Mouse (Mus musculus) forebrain, embryonic 11.5 days (tissue): ENCODE measurements at regions not wholly inside any gene's neighbourhood (a gene's known extent, or its start where the extent isn't known, plus 50 kb on each side); places are given as distances from the start of the nearest gene placed in this dataset.
A peak's percentile ranks its signal among the peaks of the same experiment; 100 is the strongest.

Experiments used
- ATAC-seq: fragments of 200-750 bp; cut with Nextera tagmentation; replicated peaks from 2 replicates; pipeline ENCODE4 v1.8.0; 2017; ENCODE audit warnings: moderate TSS enrichment; ENCODE audit not compliant: low FRiP score
- DNase-seq: peaks from one replicate; pipeline ENCODE4 v3.0.0-alpha.2; 2017; ENCODE audit warnings: low spot score
- H3K27ac ChIP-seq: fragments of 300-500 bp; sonication (generic); 2 replicates; pipeline ENCODE4 v1.5.1; 2014; ENCODE audit warnings: low read depth, low read length
- H3K27me3 ChIP-seq: fragments of 300-500 bp; sonication (generic); 2 replicates; pipeline ENCODE4 v1.6.1; 2014; ENCODE audit warnings: mild to moderate bottlenecking, low read length, mixed read lengths; ENCODE audit not compliant: control insufficient read depth, insufficient read depth
- H3K36me3 ChIP-seq: fragments of 300-500 bp; sonication (generic); 2 replicates; pipeline ENCODE4 v1.6.1; 2014; ENCODE audit warnings: mild to moderate bottlenecking, low read length, moderate library complexity, mixed read lengths; ENCODE audit not compliant: control insufficient read depth, insufficient read depth
- H3K4me1 ChIP-seq: fragments of 300-500 bp; sonication (generic); replicated peaks from 2 replicates; pipeline ENCODE4 v1.6.1; 2014; ENCODE audit warnings: low read length, mixed read lengths; ENCODE audit not compliant: control insufficient read depth, insufficient read depth
- H3K4me2 ChIP-seq: fragments of 300-500 bp; sonication (generic); 2 replicates; pipeline ENCODE4 v1.6.1; 2014; ENCODE audit warnings: low read depth, mild to moderate bottlenecking, low read length, moderate library complexity, mixed read lengths; ENCODE audit not compliant: severe bottlenecking
- H3K4me3 ChIP-seq: fragments of 300-500 bp; sonication (generic); 2 replicates; pipeline ENCODE4 v1.5.1; 2014; ENCODE audit warnings: low read depth, low read length
- H3K9ac ChIP-seq: fragments of 300-500 bp; sonication (generic); 2 replicates; pipeline ENCODE4 v1.6.1; 2014; ENCODE audit warnings: low read length
- H3K9me3 ChIP-seq: fragments of 300-500 bp; sonication (generic); 2 replicates; pipeline ENCODE4 v1.6.1; 2016; ENCODE audit warnings: low read length, mixed read lengths; ENCODE audit not compliant: control insufficient read depth
- WGBS: fragments of 180-500 bp; shearing (Covaris S2); extraction: QIAGEN DNeasy Blood & Tissue Kit; methylation state at CpG from one replicate; pipeline ENCODE4 v1.1.7; 2014; 5-methylcytosine and 5-hydroxymethylcytosine counted together

DNA sequence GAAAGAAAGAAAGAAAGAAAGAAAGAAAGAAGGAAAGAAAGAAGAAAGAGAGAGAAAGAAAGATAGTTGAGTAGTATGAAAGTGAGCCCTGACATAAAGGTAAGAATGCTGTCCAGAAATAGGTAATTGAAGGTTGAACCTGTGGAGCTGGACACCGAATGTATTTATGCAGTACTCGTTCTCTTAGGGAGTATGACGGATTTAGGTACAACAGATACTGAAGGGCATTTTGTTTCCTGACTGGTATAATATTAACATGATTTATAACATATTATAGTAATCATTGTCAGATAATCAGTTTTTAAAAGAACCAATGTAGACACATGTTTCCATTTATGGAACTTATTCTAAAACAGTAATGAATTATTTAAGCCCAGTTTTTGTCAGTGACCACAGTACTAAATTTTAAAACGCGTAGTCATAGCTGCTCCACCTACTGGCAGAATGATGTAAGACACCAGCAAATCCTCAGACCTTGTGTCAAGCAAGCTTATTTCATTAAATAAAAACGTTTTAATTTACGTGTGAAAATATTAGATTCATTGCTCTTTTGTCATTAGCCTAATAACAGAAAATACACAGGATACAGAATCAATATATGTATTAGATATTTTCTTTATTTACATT, 191.0 kb downstream of the Vgll3 start:
- DNase-seq (no peak), ATAC-seq (peak; percentile 73; the same call in 1 of the 2 replicates)
- no peaks in the 10 kb centered on the region for H3K27me3 ChIP-seq
- H3K9me3 ChIP-seq, result no peaks in the 10 kb centered on the region
- no peaks in the 10 kb centered on the region for H3K4me1 ChIP-seq
- H3K4me3 ChIP-seq, result no peak overlapping the region
- H3K4me2 ChIP-seq, result no peak overlapping the region
- H3K36me3 ChIP-seq, result no peaks in the 10 kb centered on the region
- no peak overlapping the region for H3K9ac ChIP-seq
- no peak overlapping the region for H3K27ac ChIP-seq
- 55% methylated on average over 7 of the region's 7 CpGs for whole genome bisulfite sequencing

DNA sequence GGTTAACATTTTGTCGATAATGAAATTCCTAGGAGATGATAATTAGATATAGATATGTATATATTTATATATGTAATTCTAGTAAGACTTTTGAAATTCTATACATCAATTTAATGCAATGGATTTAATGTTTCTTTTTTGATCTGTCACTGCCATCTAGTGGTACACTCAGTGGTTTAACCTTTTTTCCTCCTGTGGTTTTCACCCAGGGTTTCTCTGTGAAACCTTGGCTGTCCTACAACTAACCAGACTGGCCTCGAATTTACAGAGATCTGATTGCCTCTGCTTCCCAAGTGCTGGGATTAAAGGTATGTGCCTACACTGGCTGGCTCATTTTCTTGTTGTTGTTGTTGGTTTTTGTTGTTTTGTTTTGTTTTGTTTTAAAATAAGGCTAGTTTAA, 198.6 kb downstream of the Vgll3 start:
- H3K36me3 ChIP-seq, result no peaks in the 10 kb centered on the region
- DNase-seq, result no peak
- no peak overlapping the region for H3K4me2 ChIP-seq
- H3K27me3 ChIP-seq, result no peaks in the 10 kb centered on the region
- no peak overlapping the region for H3K27ac ChIP-seq
- 0 out of 2 replicates have a peak, but pooled peaks cover 2% of the 10 kb centered on the region for H3K4me1 ChIP-seq
- peak; percentile 63 for ATAC-seq
- no peak overlapping the region for H3K4me3 ChIP-seq
- no peaks in the 10 kb centered on the region for H3K9me3 ChIP-seq
- no peak overlapping the region for H3K9ac ChIP-seq
- 34% methylated on average over 2 of the region's 2 CpGs for WGBS

DNA sequence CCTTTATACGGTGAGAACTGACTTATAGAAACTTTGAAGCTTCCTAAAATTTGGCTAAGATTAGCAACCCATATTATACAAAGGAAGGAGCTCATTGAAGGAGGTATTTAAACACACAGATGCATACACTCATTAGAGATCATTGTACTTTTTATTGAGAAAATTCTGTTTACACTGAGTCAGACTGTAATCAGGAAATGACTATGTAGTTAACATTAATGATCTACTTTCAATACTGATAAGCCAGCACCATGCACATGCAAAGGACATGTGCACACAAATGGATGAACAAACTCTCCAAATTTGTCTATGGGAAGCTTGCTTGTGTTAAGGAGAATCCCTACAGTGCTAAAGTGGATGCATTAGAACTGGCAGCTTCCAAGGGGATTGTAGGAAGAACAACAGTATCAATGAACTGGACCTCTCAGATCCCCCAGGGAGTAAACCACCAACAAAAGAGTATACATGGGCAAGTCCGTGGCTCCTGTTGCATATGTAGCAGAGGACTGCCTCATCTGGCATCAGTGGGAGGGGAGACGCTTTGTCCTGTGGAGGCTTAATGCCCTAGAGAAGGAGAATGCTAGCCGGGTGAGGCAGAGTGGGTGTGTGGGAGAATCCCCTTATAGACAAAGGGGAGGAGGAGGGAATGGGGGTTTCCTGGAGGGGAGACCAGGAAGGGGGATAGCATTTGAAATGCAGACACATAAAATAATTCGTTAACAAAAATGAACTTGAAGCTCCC, 200.0 kb downstream of the Vgll3 start:
- Histone ChIP-seq H3K9me3 (no peaks in the 10 kb centered on the region), H3K4me3 (no peak overlapping the region), H3K4me1 (0 out of 2 replicates have a peak, but pooled peaks cover 2% of the 10 kb centered on the region), H3K9ac (no peak overlapping the region), H3K27me3 (no peaks in the 10 kb centered on the region), H3K4me2 (no peak overlapping the region), H3K27ac (no peak overlapping the region), H3K36me3 (no peaks in the 10 kb centered on the region)
- ATAC-seq (peak; percentile 65; the same call in 1 of the 2 replicates), DNase-seq (no peak)
- 33% methylated on average over 5 of the region's 5 CpGs for WGBS

DNA sequence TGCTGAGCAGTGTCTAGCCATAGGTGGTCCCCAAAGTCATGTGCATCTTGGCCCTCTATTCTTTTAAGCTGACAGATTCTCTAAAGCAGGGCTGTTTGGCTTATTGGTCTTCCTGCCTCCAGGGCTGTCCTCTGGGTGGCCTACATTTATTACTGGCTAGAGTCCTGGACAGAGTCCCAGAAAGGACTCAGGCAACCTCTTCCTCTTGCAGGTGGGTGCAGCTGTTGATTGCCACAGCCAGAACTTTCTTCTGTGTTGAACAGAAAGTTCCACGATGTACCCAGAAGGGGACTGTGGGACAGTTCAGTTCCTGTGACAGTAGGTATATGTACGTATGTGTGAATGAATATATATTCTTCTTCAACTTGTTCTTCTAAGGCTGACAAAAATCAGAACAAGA, 202.0 kb downstream of the Vgll3 start:
- Histone ChIP-seq H3K4me2 (no peak overlapping the region), H3K9me3 (no peaks in the 10 kb centered on the region), H3K9ac (no peak overlapping the region), H3K27me3 (no peaks in the 10 kb centered on the region), H3K4me1 (0 out of 2 replicates have a peak, but pooled peaks cover 2% of the 10 kb centered on the region), H3K27ac (no peak overlapping the region), H3K36me3 (no peaks in the 10 kb centered on the region), H3K4me3 (no peak overlapping the region)
- WGBS, result 87% methylated on average over 2 of the region's 2 CpGs
- ATAC-seq (no peak), DNase-seq (no peak)

DNA sequence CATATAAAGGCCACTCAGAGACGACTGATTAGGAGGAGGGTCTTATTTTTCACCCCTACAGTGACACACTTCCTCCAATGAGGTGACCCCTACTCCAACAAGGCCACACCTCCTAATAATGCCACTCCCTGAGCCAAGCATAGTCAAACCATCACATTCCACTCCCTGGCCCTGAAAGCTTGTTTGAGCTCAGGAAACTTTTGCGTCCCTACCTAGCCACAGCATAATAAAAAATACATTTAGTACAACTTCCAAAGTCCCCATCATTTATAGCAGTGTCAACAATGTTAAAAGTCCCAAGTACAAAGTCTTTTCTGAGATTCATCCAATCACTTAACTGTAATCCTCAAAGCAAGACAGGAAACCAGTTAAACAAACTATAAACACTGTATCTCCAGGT, 208.3 kb downstream of the Vgll3 start:
- no peaks in the 10 kb centered on the region for H3K36me3 ChIP-seq
- H3K4me2 ChIP-seq, result no peak overlapping the region
- no peaks in the 10 kb centered on the region for H3K4me1 ChIP-seq
- H3K4me3 ChIP-seq, result no peak overlapping the region
- no peaks in the 10 kb centered on the region for H3K27me3 ChIP-seq
- H3K9ac ChIP-seq, result no peak overlapping the region
- no peak for ATAC-seq
- no peaks in the 10 kb centered on the region for H3K9me3 ChIP-seq
- 65% methylated on average over 2 of the region's 2 CpGs for WGBS
- no peak for DNase-seq
- no peak overlapping the region for H3K27ac ChIP-seq
